Mouse (Mus musculus) liver, embryonic 14.5 days (tissue): ENCODE data around the gene Ppp1r9b. TPM values are rescaled to one million over a fixed set of nuclear protein-coding genes. Genes with fewer than 3 reads are reported as not detected.

Experiments used
- ATAC-seq: fragments of 200-750 bp; cut with Nextera tagmentation; 2 replicates; pipeline ENCODE4 v1.8.0; 2017; ENCODE audit warnings: moderate number of reproducible peaks, mild to moderate bottlenecking, moderate library complexity; ENCODE audit not compliant: insufficient read depth
- DNase-seq, 3 experiments: peaks; one replicate each; pipeline ENCODE4 v3.0.0-alpha.2; 2012 to 2013; ENCODE audit warnings: low read depth in 3 of 3, low spot score in 3 of 3
- H3K27ac ChIP-seq: fragments of 300-500 bp; sonication (generic); 2 replicates; pipeline ENCODE4 v1.5.1; 2014; ENCODE audit warnings: moderate library complexity, mild to moderate bottlenecking, control low read depth, inconsistent platforms
- H3K27me3 ChIP-seq: fragments of 300-500 bp; sonication (generic); 2 replicates; pipeline ENCODE4 v1.6.1; 2014; ENCODE audit warnings: mild to moderate bottlenecking, low read length, moderate library complexity; ENCODE audit not compliant: control insufficient read depth, insufficient read depth
- H3K36me3 ChIP-seq: fragments of 300-500 bp; sonication (generic); replicated peaks from 2 replicates; pipeline ENCODE4 v1.6.1; 2014; ENCODE audit warnings: low read depth; ENCODE audit not compliant: control insufficient read depth, insufficient read depth
- H3K4me1 ChIP-seq, 2 experiments: fragments of 200-500 bp in 1 of 2; fragments of 300-500 bp in 1 of 2; sonication (generic) in 1 of 2; replicated peaks; 2 replicates each; pipeline ENCODE4 v1.6.1; 2012 to 2014; ENCODE audit warnings: antibody characterized with exemption in 1 of 2, inconsistent platforms in 1 of 2, low read length in 1 of 2; ENCODE audit not compliant: control insufficient read depth in 2 of 2, insufficient read depth in 2 of 2
- H3K4me2 ChIP-seq: fragments of 300-500 bp; sonication (generic); 2 replicates; pipeline ENCODE4 v1.6.1; 2014; ENCODE audit warnings: low read depth, mild to moderate bottlenecking, control low read depth, moderate library complexity
- H3K4me3 ChIP-seq, 2 experiments: fragments of 200-500 bp in 1 of 2; fragments of 300-500 bp in 1 of 2; sonication (generic) in 1 of 2; 2 replicates each; pipeline ENCODE4 v1.5.1; 2012 to 2014; ENCODE audit warnings: low read depth in 2 of 2, low read length in 2 of 2, mild to moderate bottlenecking in 2 of 2, control low read depth in 1 of 2, inconsistent platforms in 1 of 2, moderate library complexity in 1 of 2; ENCODE audit not compliant: insufficient read depth in 1 of 2
- H3K9ac ChIP-seq: fragments of 300-500 bp; sonication (generic); replicated peaks from 2 replicates; pipeline ENCODE4 v1.6.1; 2014; ENCODE audit warnings: mild to moderate bottlenecking, control low read depth, moderate library complexity
- H3K9me3 ChIP-seq: fragments of 300-500 bp; sonication (generic); 2 replicates; pipeline ENCODE4 v1.6.1; 2016; ENCODE audit warnings: low read length, mixed read lengths; ENCODE audit not compliant: control insufficient read depth
- CTCF ChIP-seq: IDR thresholded peaks from 2 replicates; pipeline ENCODE4 v1.5.1; 2016; ENCODE audit warnings: antibody characterized with exemption, low read depth, control low read depth
- EP300 ChIP-seq: IDR thresholded peaks from 2 replicates; pipeline ENCODE4 v1.6.1; 2016; ENCODE audit warnings: antibody characterized with exemption, low read depth
- WGBS: fragments of 180-500 bp; shearing (Covaris S2); extraction: QIAGEN DNeasy Blood & Tissue Kit; methylation state at CpG from one replicate; pipeline ENCODE4 v1.1.7; 2014; ENCODE audit not compliant: insufficient replicate concordance; 5-methylcytosine and 5-hydroxymethylcytosine counted together
- polyA plus RNA-seq, 2 experiments: library from polyadenylated mRNA; depleted of rRNA in 1 of 2; stranded (reverse) in 1 of 2; unstranded in 1 of 2; fragments of >200 nt; fragmentation: Nextera tagmentation in 1 of 2; extraction: Ambion mirVana in 1 of 2; gene quantifications; 2 replicates each; pipeline versions ENCODE4 v1.2.1 to v1.2.3; 2012 to 2014

Ppp1r9b gene
- polyA plus RNA-seq, 2 experiments, result 8.8 to 14.9 TPM

- Histone ChIP-seq H3K36me3 (no peaks in the 10 kb centered on the region), H3K27ac (no peak overlapping the region), H3K4me2 (no peak overlapping the region), H3K4me1 (peaks cover 12 to 14% of the 10 kb centered on the region in 2 experiments), H3K4me3 (no peak overlapping the region), H3K9ac (no peak overlapping the region), H3K9me3 (no peaks in the 10 kb centered on the region), H3K27me3 (no peaks in the 10 kb centered on the region)
- TF ChIP-seq EP300, result no peak
- TF ChIP-seq CTCF, result no peak
- WGBS, result 72% methylated on average over 4 of the region's 4 CpGs
- no peak for DNase-seq
- no peak for ATAC-seq
These were observed 52.2 kb downstream of the Ppp1r9b start for GRCm38 (mm10) chr11:95043060-95043459.

- ATAC-seq, result no peak
- Histone ChIP-seq H3K9ac (no peak overlapping the region; the same call in 1 of the 2 replicates), H3K36me3 (no peaks in the 10 kb centered on the region), H3K9me3 (no peaks in the 10 kb centered on the region), H3K4me3 (no peak overlapping the region), H3K4me1 (peaks cover 12 to 14% of the 10 kb centered on the region in 2 experiments), H3K4me2 (no peak overlapping the region), H3K27ac (no peak overlapping the region), H3K27me3 (no peaks in the 10 kb centered on the region)
- TF ChIP-seq EP300, result no peak
- no peak for TF ChIP-seq CTCF
- no peak for DNase-seq
- WGBS, result 42% methylated on average over 7 of the region's 7 CpGs
These were observed 52.8 kb downstream of the Ppp1r9b start for GRCm38 (mm10) chr11:95043608-95044007.

- 48% methylated on average over 13 of the region's 13 CpGs for WGBS
- ATAC-seq, result no peak
- no peak for TF ChIP-seq EP300
- no peak for TF ChIP-seq CTCF
- H3K4me3 ChIP-seq, result no peak overlapping the region
- peaks cover 12 to 14% of the 10 kb centered on the region in 2 experiments for H3K4me1 ChIP-seq
- no peak overlapping the region for H3K4me2 ChIP-seq
- no peak overlapping the region for H3K9ac ChIP-seq
- H3K27me3 ChIP-seq, result no peaks in the 10 kb centered on the region
- H3K9me3 ChIP-seq, result no peaks in the 10 kb centered on the region
- no peaks in the 10 kb centered on the region for H3K36me3 ChIP-seq
- H3K27ac ChIP-seq, result no peak overlapping the region
- DNase-seq, result no peak
These were observed 53.5 kb downstream of the Ppp1r9b start for GRCm38 (mm10) chr11:95044185-95044870.

GRCm38 (mm10) chr11:95046980-95047680 lies 56.3 kb downstream of the Ppp1r9b start:
- Histone ChIP-seq H3K36me3 (no peaks in the 10 kb centered on the region), H3K4me2 (no peak overlapping the region), H3K9me3 (no peaks in the 10 kb centered on the region), H3K27ac (no peak overlapping the region), H3K4me1 (no peaks in the 10 kb centered on the region), H3K27me3 (no peaks in the 10 kb centered on the region), H3K9ac (no peak overlapping the region), H3K4me3 (no peak overlapping the region)
- TF ChIP-seq EP300 (no peak), CTCF (peak; percentile 94)
- WGBS, result 43% methylated on average over 9 of the region's 9 CpGs
- DNase-seq (peak; percentile 30 to 46 (median 39)), ATAC-seq (0 out of 2 replicates have a peak, but pooled peaks have one; percentile 14)

- H3K27ac ChIP-seq, result no peak overlapping the region
- H3K4me2 ChIP-seq, result no peak overlapping the region
- no peaks in the 10 kb centered on the region for H3K36me3 ChIP-seq
- H3K4me1 ChIP-seq, result no peaks in the 10 kb centered on the region
- H3K9ac ChIP-seq, result no peak overlapping the region
- no peak for ATAC-seq
- no peak overlapping the region for H3K4me3 ChIP-seq
- TF ChIP-seq CTCF (no peak), EP300 (no peak)
- no peaks in the 10 kb centered on the region for H3K27me3 ChIP-seq
- 63% methylated on average over 9 of the region's 9 CpGs for WGBS
- H3K9me3 ChIP-seq, result no peaks in the 10 kb centered on the region
- DNase-seq, result no peak
These were observed 62.2 kb downstream of the Ppp1r9b start for GRCm38 (mm10) chr11:95053062-95053461.

Other genes with a start within 250 kb of the Ppp1r9b start
- 0.03 TPM in 1 of 2 replicates, not detected in the other for gene Cdc34b, start 249.3 kb upstream of the Ppp1r9b start, polyA plus RNA-seq (2012; rRNA removed)
- 0.08 TPM in 1 of 2 replicates, not detected in the other for gene Cdc34b, start 249.3 kb upstream of the Ppp1r9b start, polyA plus RNA-seq (2014; fragmentation: Nextera tagmentation; extraction: Ambion mirVana)
- not detected in 2 replicates for gene Tmem92, start 208.3 kb upstream of the Ppp1r9b start, polyA plus RNA-seq (2012; rRNA removed)
- not detected in 2 replicates for gene Tmem92, start 208.3 kb upstream of the Ppp1r9b start, polyA plus RNA-seq (2014; fragmentation: Nextera tagmentation; extraction: Ambion mirVana)
- gene Col1a1, start 54.8 kb upstream of the Ppp1r9b start, polyA plus RNA-seq (2012; rRNA removed), result 7.8 and 14.1 TPM in 2 replicates
- 30.8 and 37.6 TPM in 2 replicates for gene Col1a1, start 54.8 kb upstream of the Ppp1r9b start, polyA plus RNA-seq (2014; fragmentation: Nextera tagmentation; extraction: Ambion mirVana)
- not detected in 2 replicates for gene Hils1, start 23.4 kb upstream of the Ppp1r9b start, polyA plus RNA-seq (2012; rRNA removed)
- not detected in 2 replicates for gene Hils1, start 23.4 kb upstream of the Ppp1r9b start, polyA plus RNA-seq (2014; fragmentation: Nextera tagmentation; extraction: Ambion mirVana)
- 0.04 TPM in 1 of 2 replicates, not detected in the other for gene Sgca, start 14.7 kb upstream of the Ppp1r9b start, polyA plus RNA-seq (2012; rRNA removed)
- not detected in 2 replicates for gene Sgca, start 14.7 kb upstream of the Ppp1r9b start, polyA plus RNA-seq (2014; fragmentation: Nextera tagmentation; extraction: Ambion mirVana)
- gene Samd14, start 18.8 kb downstream of the Ppp1r9b start, polyA plus RNA-seq (2012; rRNA removed), result 33.1 and 41.9 TPM in 2 replicates
- 24.7 and 34.2 TPM in 2 replicates for gene Samd14, start 18.8 kb downstream of the Ppp1r9b start, polyA plus RNA-seq (2014; fragmentation: Nextera tagmentation; extraction: Ambion mirVana)
- gene Pdk2, start 50.3 kb downstream of the Ppp1r9b start, polyA plus RNA-seq (2012; rRNA removed), result 3.5 and 3.6 TPM in 2 replicates
- gene Pdk2, start 50.3 kb downstream of the Ppp1r9b start, polyA plus RNA-seq (2014; fragmentation: Nextera tagmentation; extraction: Ambion mirVana), result 7.0 and 9.1 TPM in 2 replicates
- gene Itga3, start 85.8 kb downstream of the Ppp1r9b start, polyA plus RNA-seq (2012; rRNA removed), result 1.7 and 2.0 TPM in 2 replicates
- 1.5 and 1.9 TPM in 2 replicates for gene Itga3, start 85.8 kb downstream of the Ppp1r9b start, polyA plus RNA-seq (2014; fragmentation: Nextera tagmentation; extraction: Ambion mirVana)
- 0.01 TPM in 1 of 2 replicates, not detected in the other for gene Dlx3, start 129.1 kb downstream of the Ppp1r9b start, polyA plus RNA-seq (2012; rRNA removed)
- not detected in 2 replicates for gene Dlx3, start 129.1 kb downstream of the Ppp1r9b start, polyA plus RNA-seq (2014; fragmentation: Nextera tagmentation; extraction: Ambion mirVana)
- gene Dlx4, start 155.2 kb downstream of the Ppp1r9b start, polyA plus RNA-seq (2012; rRNA removed), result 0.06 and 0.09 TPM in 2 replicates
- not detected in 2 replicates for gene Dlx4, start 155.2 kb downstream of the Ppp1r9b start, polyA plus RNA-seq (2014; fragmentation: Nextera tagmentation; extraction: Ambion mirVana)